Mouse (Mus musculus) heart, adult 2 months (tissue): ENCODE measurements at regions not wholly inside any gene's neighbourhood (a gene's known extent, or its start where the extent isn't known, plus 50 kb on each side); places are given as distances from the start of the nearest gene placed in this dataset.

Source experiments
- CTCF ChIP-seq: fragments of 200-600 bp; IDR thresholded peaks from 2 replicates; pipeline ENCODE4 v1.8.1; 2022; ENCODE audit warnings: antibody characterized with exemption, mild to moderate bottlenecking, moderate library complexity
- EP300 ChIP-seq: fragments of 200-500 bp; IDR thresholded peaks from 2 replicates; pipeline ENCODE4 v1.6.1; 2011; ENCODE audit warnings: low read depth, low read length, control low read depth; ENCODE audit not compliant: insufficient read depth
- POLR2A ChIP-seq: fragments of 200-500 bp; IDR thresholded peaks from 2 replicates; pipeline ENCODE4 v1.6.1; 2011; ENCODE audit warnings: mild to moderate bottlenecking, low read depth, low read length, control low read depth; ENCODE audit not compliant: insufficient read depth

- TF ChIP-seq EP300 = no peak
- no peak for TF ChIP-seq CTCF
- TF ChIP-seq POLR2A = no peak
Measured at GRCm38 (mm10) chr17:31748971-31749370, 71.4 kb downstream of the Cryaa start.
